20 mouse cellular contexts compared by ENCODE assay signal in the genomic region with DNA sequence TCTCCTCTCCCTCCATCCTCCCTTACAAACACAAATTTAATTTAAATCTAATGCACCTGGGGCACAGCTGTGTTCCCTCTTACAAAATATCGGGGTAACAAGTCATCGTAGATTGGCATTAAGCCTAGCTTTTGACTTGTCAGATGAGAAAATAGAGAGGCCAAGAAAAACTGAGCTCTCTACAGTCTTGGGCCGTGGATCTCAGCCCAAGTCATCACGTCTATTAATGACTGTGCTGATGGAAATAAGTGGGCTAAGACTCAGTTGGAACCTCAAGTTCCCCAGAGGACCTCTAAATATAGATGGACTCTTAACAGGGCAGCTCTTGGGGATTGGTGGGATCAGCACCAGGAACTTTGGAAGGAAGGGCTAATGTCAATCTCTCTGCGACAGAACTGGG. TPM values are rescaled to one million over a fixed set of nuclear protein-coding genes. Genes with fewer than 3 reads are reported as not detected.
DNase-seq lines count a peak whose midpoint lies in the region; ATAC-seq lines count a peak whose summit lies in the region.
"Had no signal": no experiment of that assay in that cellular context is flagged by ENCODE, and none has a peak within 500 bp of the region (broad histone marks: within the 10 kb centered on the region; RNA-seq: fewer than 3 reads in every experiment).

No protein-coding gene starts in this region.

- no peak overlapping the region for H3K27ac ChIP-seq in heart, embryonic 10.5 days
- no peak overlapping the region for H3K27ac ChIP-seq in midbrain, embryonic 11.5 days (ENCODE audit: low read depth, low read length)
- H3K27ac ChIP-seq in midbrain, embryonic 13.5 days: no peak overlapping the region
- H3K27ac ChIP-seq: embryonic facial prominence, embryonic 15.5 days; hindbrain, embryonic 15.5 days; kidney, postnatal 0 days; limb, embryonic 12.5 days; liver, embryonic 12.5 days had no signal

- H3K9ac ChIP-seq in midbrain, embryonic 11.5 days (ENCODE audit: low read length): no peak overlapping the region
- no peak overlapping the region for H3K9ac ChIP-seq in midbrain, embryonic 13.5 days (replicated peaks)
- H3K9ac ChIP-seq: embryonic facial prominence, embryonic 15.5 days; forebrain, postnatal 0 days; hindbrain, embryonic 15.5 days; limb, embryonic 12.5 days; liver, embryonic 12.5 days had no signal

- H3K4me1 ChIP-seq in heart, embryonic 10.5 days: no peaks in the 10 kb centered on the region
- no peaks in the 10 kb centered on the region for H3K4me1 ChIP-seq in midbrain, embryonic 11.5 days (ENCODE audit: control insufficient read depth, insufficient read depth, low read length)
- no peaks in the 10 kb centered on the region for H3K4me1 ChIP-seq in midbrain, embryonic 13.5 days (replicated peaks)
- H3K4me1 ChIP-seq: embryonic facial prominence, embryonic 15.5 days; hindbrain, embryonic 15.5 days; limb, embryonic 12.5 days had no signal

- peak; percentile 38 for DNase-seq in gastrocnemius, adult 18-20 months (ENCODE audit: low spot score)
- DNase-seq in gastrocnemius, adult 8-10 months (ENCODE audit: low spot score in 2 of 2): no peak
- DNase-seq in heart, adult 8-10 months (ENCODE audit: low spot score): peak; percentile 47
- no peak for DNase-seq in heart, embryonic 10.5 days (ENCODE audit: low spot score)
- DNase-seq in midbrain, embryonic 11.5 days (ENCODE audit: low spot score, missing footprints): peak; percentile 6
- DNase-seq in heart, postnatal 10 days: peak; percentile 46 to 47
- DNase-seq in thymus, postnatal 10 days (ENCODE audit: low spot score in 2 of 2): no peak
- DNase-seq: adrenal gland, postnatal 14 days; cerebellum, adult 8-10 months; forebrain, postnatal 0 days; kidney, adult 2 months; lung, adult 18-20 months; right cerebral cortex, postnatal 25 days; thymus, postnatal 36 days had no signal

- no peak overlapping the region for H3K4me3 ChIP-seq in heart, embryonic 10.5 days
- no peak overlapping the region for H3K4me3 ChIP-seq in midbrain, embryonic 11.5 days (ENCODE audit: low read depth, low read length)
- no peak overlapping the region for H3K4me3 ChIP-seq in midbrain, embryonic 13.5 days (replicated peaks)
- H3K4me3 ChIP-seq: embryonic facial prominence, embryonic 15.5 days; hindbrain, embryonic 15.5 days; limb, embryonic 12.5 days; liver, embryonic 12.5 days had no signal

- intact Hi-C loops in heart, postnatal 10 days (cut with DNase I): loop anchor here (5.0 kb wide), 2 partner anchors 134 to 209 kb away; no protein-coding TSS in a partner anchor

- peaks cover 94% of the 10 kb centered on the region for H3K36me3 ChIP-seq in heart, embryonic 10.5 days
- peaks cover 3% of the 10 kb centered on the region; the same call in 1 of the 2 replicates for H3K36me3 ChIP-seq in midbrain, embryonic 11.5 days (ENCODE audit: control insufficient read depth, insufficient read depth, low read length)
- peaks cover 10% of the 10 kb centered on the region for H3K36me3 ChIP-seq in midbrain, embryonic 13.5 days
- H3K36me3 ChIP-seq: hindbrain, embryonic 15.5 days had no signal

- 82% methylated on average over 5 of the region's 5 CpGs for WGBS in heart, embryonic 10.5 days
- 94% methylated on average over 5 of the region's 5 CpGs for WGBS in midbrain, embryonic 11.5 days
- WGBS in midbrain, embryonic 13.5 days: 96% methylated on average over 5 of the region's 5 CpGs

- no peak overlapping the region for H3K4me2 ChIP-seq in midbrain, embryonic 11.5 days
- H3K4me2 ChIP-seq in midbrain, embryonic 13.5 days (replicated peaks): no peak overlapping the region
- H3K4me2 ChIP-seq: embryonic facial prominence, embryonic 15.5 days; hindbrain, embryonic 15.5 days; limb, embryonic 12.5 days; liver, embryonic 12.5 days had no signal

- no peaks in the 10 kb centered on the region for H3K27me3 ChIP-seq in heart, embryonic 10.5 days (ENCODE audit: insufficient read depth, poor library complexity, severe bottlenecking)
- no peaks in the 10 kb centered on the region for H3K27me3 ChIP-seq in midbrain, embryonic 11.5 days (ENCODE audit: control insufficient read depth, insufficient read depth, low read length)
- no peaks in the 10 kb centered on the region for H3K27me3 ChIP-seq in midbrain, embryonic 13.5 days
- H3K27me3 ChIP-seq: embryonic facial prominence, embryonic 15.5 days; hindbrain, embryonic 15.5 days; limb, embryonic 12.5 days; liver, embryonic 12.5 days had no signal

- H3K9me3 ChIP-seq in heart, embryonic 10.5 days: no peaks in the 10 kb centered on the region
- no peaks in the 10 kb centered on the region for H3K9me3 ChIP-seq in midbrain, embryonic 11.5 days (ENCODE audit: control insufficient read depth, low read length)
- H3K9me3 ChIP-seq in midbrain, embryonic 13.5 days: no peaks in the 10 kb centered on the region
- H3K9me3 ChIP-seq: embryonic facial prominence, embryonic 15.5 days; hindbrain, embryonic 15.5 days; limb, embryonic 12.5 days had no signal

- ATAC-seq in midbrain, embryonic 11.5 days (ENCODE audit: low FRiP score): no peak
- ATAC-seq in midbrain, embryonic 13.5 days: no peak
- ATAC-seq: forebrain, postnatal 0 days; liver, embryonic 12.5 days had no signal

RNA-seq across cellular contexts. Expression of gene Arfgap3, which starts 33.1 kb away (rescaled TPM):
- total RNA-seq in gastrocnemius, adult 18-20 months (2021): 1 to 10 TPM; 5.4 to 6.0 TPM
- 1 to 10 TPM; 4.4 to 5.2 (median 4.8) TPM for total RNA-seq in gastrocnemius, adult 8-10 months (2022)
- 10 to 100 TPM; 10.2 to 11.8 (median 11.1) TPM for total RNA-seq in heart, adult 8-10 months (2022)
- polyA plus RNA-seq in heart, embryonic 10.5 days (2016; fragmentation: Nextera tagmentation; extraction: Ambion mirVana): 25.8 and 27.5 TPM in 2 replicates
- 36.1 and 37.9 TPM in 2 replicates for polyA plus RNA-seq in midbrain, embryonic 11.5 days (2014; fragmentation: Nextera tagmentation; extraction: Ambion mirVana)
- polyA plus RNA-seq in midbrain, embryonic 13.5 days (2015; fragmentation: Nextera tagmentation; extraction: Ambion mirVana): 39.2 and 39.5 TPM in 2 replicates
- total RNA-seq in heart, postnatal 10 days (2021): 10 to 100 TPM; 15.6 to 20.2 TPM

Comparison
In these comparisons a context has a peak if more than half of its experiments do, and no peak if none do; other contexts are left out.
1. DNase-seq: peak in gastrocnemius, adult 18-20 months (single experiment), heart, adult 8-10 months (single experiment), midbrain, embryonic 11.5 days (single experiment) and heart, postnatal 10 days (2 of 2); none in gastrocnemius, adult 8-10 months (0 of 2), heart, embryonic 10.5 days (single experiment) and thymus, postnatal 10 days (0 of 2).